Mouse (Mus musculus): ENCODE data around the gene Lgals3bp. TPM values are rescaled to one million over a fixed set of nuclear protein-coding genes. Genes with fewer than 3 reads are reported as not detected.

Lgals3bp gene
- polyA plus RNA-seq, 1 experiment from 2014 or later = 44.3 TPM

DNA sequence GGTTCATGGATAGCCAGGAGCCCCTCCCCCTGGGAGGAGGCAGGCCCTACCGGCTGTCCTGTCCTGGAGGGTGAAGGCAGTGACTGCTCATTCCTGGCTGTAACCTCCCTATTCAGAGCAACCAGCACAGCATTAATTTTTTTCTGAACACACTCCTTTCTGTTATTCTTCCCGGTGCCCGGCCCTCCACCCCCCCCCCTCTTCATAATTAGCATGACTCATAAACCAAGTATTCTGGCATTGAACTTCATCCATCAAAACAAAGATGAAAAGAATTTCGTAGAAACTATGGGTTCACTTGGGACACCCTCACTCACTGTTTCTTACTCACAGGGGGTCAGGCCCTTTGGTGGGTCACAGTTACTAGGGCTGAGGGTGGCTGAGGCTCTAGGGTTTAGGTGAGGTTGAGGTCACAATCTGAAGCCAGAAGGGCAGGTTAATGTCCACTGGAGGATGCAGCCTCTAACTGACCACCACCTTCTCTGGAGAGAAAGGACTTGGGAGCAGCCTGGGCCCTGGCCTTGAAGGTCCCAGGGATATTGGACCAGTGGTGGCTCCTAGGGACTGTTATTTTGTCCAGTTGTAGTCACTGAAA is 28.5 kb upstream of the Lgals3bp start:
- H3K27me3 ChIP-seq (replicated peaks; ENCODE audit: insufficient read depth, low read length) = no peaks in the 10 kb centered on the region
- TF ChIP-seq CTCF (IDR thresholded peaks at IDR 0.05) = no peak
- peak; percentile 48; the same call in 1 of the 2 replicates for TF ChIP-seq EP300 (IDR thresholded peaks at IDR 0.05)
- ATAC-seq (peak; percentile 49; the same call in 1 of the 2 replicates), DNase-seq (ENCODE audit: low spot score) (peak; percentile 62)
- no peaks in the 10 kb centered on the region for H3K9me3 ChIP-seq (ENCODE audit: low read length)
- H3K36me3 ChIP-seq (ENCODE audit: insufficient read depth, low read length) = no peaks in the 10 kb centered on the region
- 11% methylated on average over 4 of the region's 4 CpGs for WGBS
- no peak overlapping the region for H3K27ac ChIP-seq (ENCODE audit: low read length)
- H3K4me1 ChIP-seq (ENCODE audit: insufficient read depth, low read depth, low read length) = peaks cover 27% of the 10 kb centered on the region
- H3K4me2 ChIP-seq (replicated peaks; ENCODE audit: low read depth, low read length) = 0 out of 2 replicates have a peak overlapping the region, but pooled peaks have one; percentile 2
- H3K4me3 ChIP-seq (ENCODE audit: low read depth, low read length) = no peak overlapping the region
- no peak overlapping the region for H3K9ac ChIP-seq (replicated peaks; ENCODE audit: low read depth)

DNA sequence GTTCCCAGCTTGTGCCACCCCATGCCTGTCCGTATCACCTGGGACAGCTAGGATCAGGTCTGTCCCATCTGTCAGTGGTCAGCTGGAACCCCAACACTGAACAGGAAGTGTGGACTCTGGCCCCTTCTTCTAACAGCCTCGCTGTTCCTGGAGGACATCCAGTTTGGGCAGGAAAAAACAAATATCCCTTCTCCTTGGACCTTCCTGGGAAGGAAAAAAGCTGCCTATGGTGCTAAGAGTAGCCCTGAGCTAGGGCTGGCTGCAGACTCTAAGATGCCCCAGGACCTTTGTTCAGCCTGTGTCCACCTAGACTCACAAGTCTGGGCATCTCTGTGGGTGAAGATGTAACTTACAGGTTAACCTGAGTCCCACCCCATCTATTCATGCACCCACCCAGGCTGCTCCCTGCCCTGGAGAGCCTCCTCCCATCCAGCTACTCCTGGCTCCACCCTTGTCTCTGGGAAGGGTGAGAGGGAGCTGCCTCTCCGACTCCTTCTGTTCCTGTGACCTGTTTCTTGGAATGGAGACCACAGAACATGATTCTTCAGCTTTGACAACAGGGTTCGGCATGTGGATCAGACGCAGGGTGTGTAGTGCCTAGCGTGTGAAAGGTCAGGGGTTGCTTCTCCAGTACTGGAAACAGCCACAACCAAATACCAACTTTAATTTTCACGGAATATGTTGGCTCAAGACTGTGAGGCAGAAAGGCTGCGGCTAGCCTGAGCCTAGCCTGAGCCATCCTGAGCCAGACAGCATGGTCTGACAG is 27.2 kb upstream of the Lgals3bp start:
- Histone ChIP-seq H3K4me1 (ENCODE audit: insufficient read depth, low read depth, low read length) (peaks cover 27% of the 10 kb centered on the region), H3K36me3 (ENCODE audit: insufficient read depth, low read length) (no peaks in the 10 kb centered on the region), H3K9me3 (ENCODE audit: low read length) (no peaks in the 10 kb centered on the region), H3K4me3 (ENCODE audit: low read depth, low read length) (peak overlapping the region; percentile 15; the same call in 1 of the 2 replicates), H3K4me2 (replicated peaks; ENCODE audit: low read depth, low read length) (peak overlapping the region; percentile 37), H3K27ac (ENCODE audit: low read length) (peak overlapping the region; percentile 71; the same call in 1 of the 2 replicates), H3K9ac (replicated peaks; ENCODE audit: low read depth) (peak overlapping the region; percentile 3; the same call in 1 of the 2 replicates), H3K27me3 (replicated peaks; ENCODE audit: insufficient read depth, low read length) (no peaks in the 10 kb centered on the region)
- TF ChIP-seq CTCF (IDR thresholded peaks at IDR 0.05) = no peak
- TF ChIP-seq EP300 (IDR thresholded peaks at IDR 0.05) = no peak
- 37% methylated on average over 8 of the region's 8 CpGs for WGBS
- DNase-seq (ENCODE audit: low spot score) = no peak
- ATAC-seq = no peak

DNA sequence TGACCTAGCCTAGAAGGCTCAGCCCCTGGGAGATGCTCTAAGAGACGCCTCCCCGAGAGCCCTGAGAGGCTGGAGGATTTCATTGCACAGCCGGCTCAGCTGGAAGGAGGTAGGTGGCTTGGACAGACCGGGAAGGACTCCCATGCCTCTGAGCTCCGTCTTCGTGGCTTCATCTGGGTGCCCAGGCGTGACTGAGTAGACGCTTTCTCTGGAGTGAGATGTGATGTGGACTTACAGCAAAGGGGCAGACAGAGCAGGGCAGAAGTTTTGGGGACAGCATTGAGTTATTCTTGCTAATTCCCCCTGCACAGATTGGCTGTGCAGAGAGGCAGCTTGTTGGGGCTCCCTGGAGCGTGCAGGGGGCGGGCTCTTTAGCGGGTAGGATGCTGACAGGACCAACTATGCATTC is 26.6 kb upstream of the Lgals3bp start:
- peak overlapping the region; percentile 15; the same call in 1 of the 2 replicates for H3K4me3 ChIP-seq (ENCODE audit: low read depth, low read length)
- H3K27me3 ChIP-seq (replicated peaks; ENCODE audit: insufficient read depth, low read length) = no peaks in the 10 kb centered on the region
- WGBS = 7% methylated on average over 11 of the region's 11 CpGs
- DNase-seq (ENCODE audit: low spot score) (no peak), ATAC-seq (no peak; the same call in 1 of the 2 replicates)
- no peaks in the 10 kb centered on the region for H3K9me3 ChIP-seq (ENCODE audit: low read length)
- H3K36me3 ChIP-seq (ENCODE audit: insufficient read depth, low read length) = no peaks in the 10 kb centered on the region
- peak overlapping the region; percentile 37 for H3K4me2 ChIP-seq (replicated peaks; ENCODE audit: low read depth, low read length)
- H3K27ac ChIP-seq (ENCODE audit: low read length) = peak overlapping the region; percentile 71
- TF ChIP-seq EP300 (IDR thresholded peaks at IDR 0.05) (no peak), CTCF (IDR thresholded peaks at IDR 0.05) (no peak)
- peaks cover 30% of the 10 kb centered on the region for H3K4me1 ChIP-seq (ENCODE audit: insufficient read depth, low read depth, low read length)
- peak overlapping the region; percentile 3; the same call in 1 of the 2 replicates for H3K9ac ChIP-seq (replicated peaks; ENCODE audit: low read depth)

DNA sequence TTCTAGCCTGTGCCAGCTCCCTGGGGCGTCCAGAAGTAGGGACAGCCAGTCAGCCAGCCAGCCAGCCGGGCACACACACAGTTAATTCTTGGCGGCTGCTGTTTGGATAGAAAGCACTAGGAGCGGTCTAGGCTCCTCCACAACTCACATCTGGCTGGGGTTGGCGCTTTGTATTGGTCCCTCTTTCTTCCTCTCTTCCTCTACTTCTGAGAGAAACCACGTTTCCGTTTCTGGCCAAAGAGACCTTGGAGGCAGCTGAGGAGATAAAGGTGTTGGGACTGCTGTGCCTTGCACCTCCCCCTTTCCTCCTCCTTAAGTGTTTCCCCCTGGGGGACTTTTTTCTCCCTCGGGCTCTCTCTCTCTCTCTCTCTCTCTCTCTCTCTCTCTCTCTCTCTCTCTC is 26.1 kb upstream of the Lgals3bp start, which contains the start of gene C1qtnf1:
TSS of gene C1qtnf1 (plus strand) at position 218 of the 400 bp plus-strand sequence.
- no peak for ATAC-seq
- H3K4me1 ChIP-seq (ENCODE audit: insufficient read depth, low read depth, low read length) = peaks cover 28% of the 10 kb centered on the region; the same call in 1 of the 2 replicates

DNA sequence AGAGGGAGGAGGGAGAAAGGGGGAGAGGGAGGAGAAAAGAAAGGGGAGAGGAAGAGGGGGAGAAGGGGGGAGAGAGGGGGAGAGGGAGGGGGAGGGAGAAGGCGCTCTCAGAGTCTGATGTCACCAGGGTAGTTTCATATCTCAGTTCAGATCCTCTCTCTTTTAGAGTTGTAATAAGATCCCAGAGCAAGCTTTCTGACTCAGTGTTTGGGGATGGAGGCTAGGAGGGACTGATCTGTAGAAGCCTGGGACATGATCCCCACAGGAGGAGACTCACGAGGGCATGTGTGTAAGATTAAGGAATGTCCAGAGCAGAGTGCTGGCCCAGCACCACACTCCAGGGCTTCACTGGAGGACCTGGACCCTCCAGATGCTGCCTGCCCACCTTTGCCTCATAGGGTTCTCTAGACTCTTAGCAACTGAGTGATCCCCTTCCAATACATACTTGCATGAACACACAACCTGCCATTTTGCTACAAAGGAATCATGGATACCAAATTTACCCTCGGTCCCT is 25.4 kb upstream of the Lgals3bp start:
- Histone ChIP-seq H3K27me3 (replicated peaks; ENCODE audit: insufficient read depth, low read length) (no peaks in the 10 kb centered on the region), H3K9me3 (ENCODE audit: low read length) (no peaks in the 10 kb centered on the region), H3K27ac (ENCODE audit: low read length) (no peak overlapping the region), H3K36me3 (ENCODE audit: insufficient read depth, low read length) (no peaks in the 10 kb centered on the region), H3K4me2 (replicated peaks; ENCODE audit: low read depth, low read length) (no peak overlapping the region), H3K4me1 (ENCODE audit: insufficient read depth, low read depth, low read length) (peaks cover 28% of the 10 kb centered on the region; the same call in 1 of the 2 replicates), H3K4me3 (ENCODE audit: low read depth, low read length) (no peak overlapping the region), H3K9ac (replicated peaks; ENCODE audit: low read depth) (no peak overlapping the region)
- ATAC-seq (no peak), DNase-seq (ENCODE audit: low spot score) (no peak)
- WGBS = 43% methylated on average over 3 of the region's 3 CpGs
- TF ChIP-seq EP300 (IDR thresholded peaks at IDR 0.05) (no peak), CTCF (IDR thresholded peaks at IDR 0.05) (no peak)

More for the DNA sequence above, 26.1 kb upstream of the Lgals3bp start, which contains the start of gene C1qtnf1:
- Histone ChIP-seq H3K36me3 (ENCODE audit: insufficient read depth, low read length) (no peaks in the 10 kb centered on the region), H3K9me3 (ENCODE audit: low read length) (no peaks in the 10 kb centered on the region), H3K27me3 (replicated peaks; ENCODE audit: insufficient read depth, low read length) (no peaks in the 10 kb centered on the region), H3K9ac (replicated peaks; ENCODE audit: low read depth) (peak within 1 kb of the TSS; percentile 3; the same call in 1 of the 2 replicates), H3K4me2 (replicated peaks; ENCODE audit: low read depth, low read length) (peak within 1 kb of the TSS; percentile 37), H3K4me3 (ENCODE audit: low read depth, low read length) (peak within 1 kb of the TSS; percentile 15; the same call in 1 of the 2 replicates), H3K27ac (ENCODE audit: low read length) (peak within 1 kb of the TSS; percentile 71)
- no peak for DNase-seq (ENCODE audit: low spot score)
- TF ChIP-seq CTCF (IDR thresholded peaks at IDR 0.05) = peak; percentile 23
- no peak for TF ChIP-seq EP300 (IDR thresholded peaks at IDR 0.05)
- WGBS = 2% methylated on average over 8 of the region's 8 CpGs

- TF ChIP-seq CTCF (IDR thresholded peaks at IDR 0.05) = no peak
- no peak for TF ChIP-seq EP300 (IDR thresholded peaks at IDR 0.05)
- Histone ChIP-seq H3K9me3 (ENCODE audit: low read length) (no peaks in the 10 kb centered on the region), H3K27me3 (replicated peaks; ENCODE audit: insufficient read depth, low read length) (no peaks in the 10 kb centered on the region), H3K4me2 (replicated peaks; ENCODE audit: low read depth, low read length) (no peak overlapping the region), H3K36me3 (ENCODE audit: insufficient read depth, low read length) (no peaks in the 10 kb centered on the region), H3K4me3 (ENCODE audit: low read depth, low read length) (no peak overlapping the region), H3K4me1 (ENCODE audit: insufficient read depth, low read depth, low read length) (peaks cover 27% of the 10 kb centered on the region; the same call in 1 of the 2 replicates), H3K27ac (ENCODE audit: low read length) (no peak overlapping the region), H3K9ac (replicated peaks; ENCODE audit: low read depth) (no peak overlapping the region)
- DNase-seq (ENCODE audit: low spot score) (no peak), ATAC-seq (no peak)
- 59% methylated on average over 5 of the region's 5 CpGs for WGBS
These were observed 24.9 kb upstream of the Lgals3bp start for GRCm38 (mm10) chr11:118426765-118427164.

All from lung, postnatal 0 days (tissue).